Mouse (Mus musculus): ENCODE measurements at regions not wholly inside any gene's neighbourhood (a gene's known extent, or its start where the extent isn't known, plus 50 kb on each side); places are given as distances from the start of the nearest gene placed in this dataset.
A peak's percentile ranks its signal among the peaks of the same experiment; 100 is the strongest.

GRCm38 (mm10) chr11:57958233-57958632 is 50.6 kb upstream of the Larp1 start:
- no peak for TF ChIP-seq GATA4 (IDR thresholded peaks at IDR 0.05; ENCODE audit: insufficient replicate concordance, low read length)

DNA sequence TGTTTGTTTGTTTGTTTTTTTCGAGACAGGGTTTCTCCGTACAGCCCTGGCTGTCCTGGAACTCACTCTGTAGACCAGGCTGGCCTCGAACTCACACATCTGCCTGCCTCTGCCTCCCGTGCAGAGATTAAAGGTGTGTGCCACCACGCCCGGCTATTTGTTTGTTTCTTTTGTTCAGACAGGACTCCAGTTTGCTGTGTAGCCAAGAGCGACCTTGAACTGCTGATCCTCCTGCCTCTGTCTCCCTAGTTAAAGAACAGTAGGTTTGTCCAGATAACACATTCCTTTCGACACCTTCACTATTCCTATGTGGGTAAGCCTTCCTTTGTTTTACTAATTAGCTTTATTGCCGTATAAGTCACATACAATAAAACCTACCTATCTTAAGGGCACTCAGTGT is 52.0 kb upstream of the Larp1 start:
- TF ChIP-seq GATA4 (IDR thresholded peaks at IDR 0.05; ENCODE audit: insufficient replicate concordance, low read length) = no peak

- TF ChIP-seq GATA4 (IDR thresholded peaks at IDR 0.05; ENCODE audit: insufficient replicate concordance, low read length) = peak; percentile 24; the same call in 1 of the 2 replicates
Observed at GRCm38 (mm10) chr11:57956076-57956475, 52.8 kb upstream of the Larp1 start.

GRCm38 (mm10) chr11:57955476-57955875 is 53.4 kb upstream of the Larp1 start:
- TF ChIP-seq GATA4 (IDR thresholded peaks at IDR 0.05; ENCODE audit: insufficient replicate concordance, low read length) = no peak

GRCm38 (mm10) chr11:57954510-57955184 is 54.2 kb upstream of the Larp1 start:
- no peak for TF ChIP-seq GATA4 (IDR thresholded peaks at IDR 0.05; ENCODE audit: insufficient replicate concordance, low read length)

- TF ChIP-seq GATA4 (IDR thresholded peaks at IDR 0.05; ENCODE audit: insufficient replicate concordance, low read length) = no peak
Observed at GRCm38 (mm10) chr11:57953694-57954093, 55.2 kb upstream of the Larp1 start.

DNA sequence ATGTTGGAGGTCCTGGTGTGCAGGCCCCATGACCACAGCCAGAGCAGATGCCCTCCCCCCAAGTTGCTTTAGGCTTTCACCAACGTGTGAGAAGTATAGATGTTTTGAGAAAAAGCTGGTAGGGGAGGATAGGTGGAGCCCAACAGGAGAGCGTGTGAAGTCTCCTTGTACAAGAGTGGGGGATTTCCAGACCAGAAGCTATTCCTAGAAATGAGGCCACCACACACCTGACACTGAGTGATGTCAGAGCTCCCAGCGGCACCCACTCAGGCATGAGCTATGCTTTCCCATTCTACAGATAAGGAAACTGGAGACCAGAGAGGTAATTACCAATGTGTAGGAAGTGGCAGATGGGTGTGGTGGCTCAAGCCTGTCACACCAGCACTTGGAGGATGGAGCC is 56.2 kb upstream of the Larp1 start:
- no peak for TF ChIP-seq GATA4 (IDR thresholded peaks at IDR 0.05; ENCODE audit: insufficient replicate concordance, low read length)

- TF ChIP-seq GATA4 (IDR thresholded peaks at IDR 0.05; ENCODE audit: insufficient replicate concordance, low read length) = no peak
Observed at GRCm38 (mm10) chr11:57951541-57952326, 57.1 kb upstream of the Larp1 start.

DNA sequence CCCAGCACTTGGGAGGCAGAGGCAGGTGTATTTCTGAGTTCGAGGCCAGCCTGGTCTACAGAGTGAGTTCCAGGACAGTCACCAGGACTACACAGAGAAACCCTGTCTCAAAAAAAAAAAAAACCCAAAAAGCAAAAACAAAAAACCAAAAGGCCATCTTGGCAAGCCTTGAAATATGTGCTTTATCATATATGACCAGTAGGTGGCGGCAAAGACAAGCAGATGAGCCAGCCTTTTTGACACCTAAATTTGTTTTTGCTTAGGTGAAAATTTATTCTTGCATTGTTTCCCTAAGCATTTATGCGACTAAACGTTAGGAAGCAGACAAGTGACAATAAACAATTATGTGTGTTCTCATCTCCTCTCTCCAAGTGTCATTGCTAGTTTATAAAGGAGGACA is 57.9 kb upstream of the Larp1 start:
- no peak for TF ChIP-seq GATA4 (IDR thresholded peaks at IDR 0.05; ENCODE audit: insufficient replicate concordance, low read length)

DNA sequence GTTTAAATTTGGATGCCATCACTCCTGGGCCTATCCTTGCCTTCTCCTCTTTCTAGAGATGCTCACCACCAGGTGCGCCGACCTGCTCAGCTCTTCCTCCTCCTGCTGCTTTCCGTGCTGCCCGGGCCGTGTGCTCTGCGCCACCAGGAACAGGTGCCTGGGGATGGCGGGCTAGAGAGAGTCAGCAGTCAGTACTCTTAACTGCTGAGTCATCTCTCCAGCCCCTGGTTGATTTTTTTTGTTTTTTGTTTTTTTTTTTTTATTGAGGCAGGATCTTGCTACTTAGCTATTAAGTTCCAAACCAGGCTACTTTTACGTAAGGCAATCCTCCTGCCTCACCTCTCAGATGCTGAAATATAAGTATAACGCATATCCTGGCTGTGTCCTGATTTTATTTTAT is 59.8 kb upstream of the Larp1 start:
- TF ChIP-seq GATA4 (IDR thresholded peaks at IDR 0.05; ENCODE audit: insufficient replicate concordance, low read length) = no peak

GRCm38 (mm10) chr11:57947347-57947746 is 61.5 kb upstream of the Larp1 start:
- no peak for TF ChIP-seq GATA4 (IDR thresholded peaks at IDR 0.05; ENCODE audit: insufficient replicate concordance, low read length)

DNA sequence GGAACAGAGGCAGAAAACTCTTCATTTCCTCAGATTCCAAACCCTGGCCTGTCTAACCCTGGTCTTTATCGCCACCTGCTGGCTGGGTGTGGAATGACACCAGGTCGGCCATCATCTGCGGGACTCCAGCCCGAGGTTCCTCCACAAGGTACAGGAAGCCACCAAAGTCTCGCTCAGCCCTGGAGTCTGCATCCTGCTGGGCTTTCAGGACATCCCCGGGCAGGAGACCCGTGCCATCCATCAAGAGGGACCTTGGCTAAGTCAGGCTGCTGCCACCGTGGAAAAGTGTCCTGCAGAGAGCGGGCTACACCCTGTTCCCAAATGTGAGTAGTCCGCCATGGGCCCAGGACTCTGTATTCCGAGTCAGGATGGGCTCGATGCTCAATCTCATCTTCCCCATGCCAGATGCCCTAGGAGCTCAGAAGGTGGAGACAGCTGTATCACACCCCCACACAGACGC is 74.4 kb upstream of the Larp1 start:
- no peak for TF ChIP-seq GATA4 (IDR thresholded peaks at IDR 0.05; ENCODE audit: insufficient replicate concordance, low read length)

DNA sequence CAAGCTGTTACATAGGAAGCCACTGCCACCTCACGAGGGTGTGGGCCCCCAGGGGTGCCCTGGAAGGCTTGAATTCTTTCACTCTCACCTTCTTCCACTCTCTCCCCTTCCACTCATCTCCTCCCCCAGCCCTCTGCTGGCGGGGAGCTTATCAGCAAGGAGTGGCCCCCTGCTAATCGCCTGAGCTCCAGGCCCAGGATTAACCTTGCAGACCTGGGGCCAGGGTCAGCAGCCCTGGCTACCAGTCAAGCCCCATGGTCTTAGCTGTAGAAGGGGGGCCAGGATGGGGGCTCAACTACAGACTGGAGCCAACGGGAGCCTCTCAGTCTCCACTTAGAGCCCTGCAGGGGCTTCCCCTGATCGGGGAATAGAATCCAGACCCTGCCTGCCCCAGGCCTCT is 75.8 kb upstream of the Larp1 start:
- TF ChIP-seq GATA4 (IDR thresholded peaks at IDR 0.05; ENCODE audit: insufficient replicate concordance, low read length) = no peak

- no peak for TF ChIP-seq GATA4 (IDR thresholded peaks at IDR 0.05; ENCODE audit: insufficient replicate concordance, low read length)
Observed at GRCm38 (mm10) chr11:57929506-57929905, 79.4 kb upstream of the Larp1 start.

- TF ChIP-seq GATA4 (IDR thresholded peaks at IDR 0.05; ENCODE audit: insufficient replicate concordance, low read length) = no peak
Observed at GRCm38 (mm10) chr11:57920263-57920662, 87.6 kb upstream of the Hand1 start.

DNA sequence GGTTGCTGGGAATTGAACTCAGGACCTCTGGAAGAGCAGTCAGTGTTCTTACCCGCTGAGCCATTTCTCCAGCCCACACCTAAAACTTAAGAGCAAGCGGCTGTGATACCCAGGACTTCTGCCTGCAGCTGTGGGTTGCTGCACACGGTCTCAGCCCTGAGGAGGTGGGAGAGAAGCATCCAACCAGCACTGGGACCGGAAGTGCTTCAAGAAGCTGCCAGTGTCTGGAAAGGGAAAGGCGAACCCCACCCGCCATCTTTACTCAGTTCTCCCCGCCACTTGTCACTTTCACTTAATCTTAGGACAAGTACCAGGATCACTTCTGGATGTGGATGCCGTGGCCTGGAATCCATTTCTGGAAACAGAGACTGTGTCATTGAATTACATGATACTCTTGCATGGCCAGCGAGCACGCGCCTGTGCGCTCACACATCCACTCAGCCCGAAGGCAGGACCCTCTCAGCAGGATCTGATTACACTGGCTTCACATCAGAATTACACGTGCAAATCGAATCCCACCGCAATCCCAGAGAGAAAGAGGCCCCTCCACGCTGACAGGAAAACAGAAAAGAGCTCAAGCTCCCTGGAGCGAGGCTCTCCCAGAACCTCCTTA is 85.9 kb upstream of the Hand1 start:
- TF ChIP-seq GATA4 (IDR thresholded peaks at IDR 0.05; ENCODE audit: insufficient replicate concordance, low read length) = no peak
